Mouse (Mus musculus) heart, adult 9 months (tissue): ENCODE results near the gene Dctd.

Experiments used
- DNase-seq, 2 experiments: peaks; one replicate each; pipeline ENCODE4 v3.0.0; 2022; ENCODE audit warnings: low spot score in 2 of 2

Dctd gene

DNA sequence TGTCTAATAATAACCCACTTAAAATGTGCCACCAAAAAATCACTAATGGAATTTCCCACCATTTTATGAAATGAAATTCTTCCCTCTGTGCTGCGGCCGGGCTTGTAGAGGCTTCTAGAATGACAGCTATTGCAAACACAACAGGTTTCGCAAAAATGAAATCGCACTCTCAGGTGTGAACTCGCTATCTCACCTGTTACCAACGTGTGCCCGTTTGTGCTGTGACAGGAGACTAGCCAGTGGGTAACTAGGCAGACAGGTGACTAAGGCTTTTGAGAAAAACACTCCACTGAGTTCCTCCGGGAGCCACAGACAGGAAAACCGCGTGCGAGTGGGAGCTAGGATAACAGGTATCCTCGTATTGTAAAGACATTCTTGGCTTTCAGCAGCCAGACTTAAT is at the start of gene Dctd:
Gene Dctd (plus strand): TSS at position 301 of the 400 bp plus-strand sequence.
- DNase-seq = no peak

DNA sequence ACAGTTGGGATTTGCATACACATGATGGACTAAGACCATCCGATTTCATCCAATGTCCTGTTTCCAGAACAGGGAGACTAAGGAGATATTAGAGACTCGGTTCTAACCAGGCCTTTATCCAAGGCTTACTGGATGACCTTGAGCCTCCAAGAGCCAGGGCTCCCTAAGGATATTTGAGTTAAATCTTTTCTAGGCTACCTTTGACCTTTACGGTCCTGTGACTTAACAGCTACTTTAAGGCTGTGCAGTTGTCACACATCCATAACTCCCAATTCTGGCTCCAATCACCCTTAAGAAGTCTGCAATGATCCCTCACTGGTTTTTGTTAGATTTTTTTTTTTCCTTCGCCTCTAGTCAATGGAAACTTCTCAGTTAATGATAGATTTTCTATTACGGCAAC is 45.3 kb upstream of the Dctd start:
- DNase-seq = no peak

DNA sequence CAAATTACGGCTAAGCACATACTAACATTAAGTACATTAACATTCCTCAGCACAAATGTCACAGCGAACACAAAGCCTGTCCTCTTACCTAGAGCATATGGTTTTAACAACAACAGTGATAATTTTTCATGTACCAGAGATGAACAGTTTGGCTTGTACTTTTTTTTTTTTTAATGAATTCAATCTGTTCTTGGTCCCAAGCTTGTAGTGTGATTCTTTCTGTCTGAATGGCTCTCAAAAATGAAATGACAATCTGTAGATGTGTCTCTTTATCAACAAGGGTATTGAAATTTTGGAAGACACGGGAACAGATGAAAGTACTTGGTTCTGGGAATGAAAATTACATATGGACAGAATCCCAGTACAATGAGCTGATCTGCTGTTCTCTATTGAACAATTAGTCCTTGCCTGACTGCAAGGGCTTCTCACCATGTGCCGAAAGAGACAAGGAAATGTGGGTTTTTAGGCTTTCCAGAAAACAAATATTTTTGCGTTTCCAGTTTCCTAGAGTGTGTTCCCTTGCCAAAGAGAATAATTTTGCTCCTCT is 35.3 kb upstream of the Dctd start:
- DNase-seq = no peak

DNA sequence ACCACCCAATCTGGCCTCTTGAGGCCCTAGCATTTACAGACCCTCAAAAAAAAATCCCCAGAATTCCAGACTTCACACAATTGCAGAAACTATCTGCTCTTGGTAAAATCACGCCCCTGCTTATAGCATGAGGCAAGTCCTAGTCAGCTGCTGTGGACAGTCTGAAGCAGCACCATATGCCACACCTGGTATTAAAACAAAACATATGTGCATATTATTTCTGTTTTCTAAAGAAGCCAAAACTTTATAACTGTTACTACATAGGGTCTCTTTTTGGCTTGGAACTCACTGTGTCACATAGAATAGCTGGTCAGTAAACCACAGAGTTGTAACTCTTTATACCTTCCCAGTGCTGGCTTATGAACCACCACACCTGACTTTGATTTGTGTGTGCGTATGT is 24.7 kb upstream of the Dctd start:
- no peak for DNase-seq

DNA sequence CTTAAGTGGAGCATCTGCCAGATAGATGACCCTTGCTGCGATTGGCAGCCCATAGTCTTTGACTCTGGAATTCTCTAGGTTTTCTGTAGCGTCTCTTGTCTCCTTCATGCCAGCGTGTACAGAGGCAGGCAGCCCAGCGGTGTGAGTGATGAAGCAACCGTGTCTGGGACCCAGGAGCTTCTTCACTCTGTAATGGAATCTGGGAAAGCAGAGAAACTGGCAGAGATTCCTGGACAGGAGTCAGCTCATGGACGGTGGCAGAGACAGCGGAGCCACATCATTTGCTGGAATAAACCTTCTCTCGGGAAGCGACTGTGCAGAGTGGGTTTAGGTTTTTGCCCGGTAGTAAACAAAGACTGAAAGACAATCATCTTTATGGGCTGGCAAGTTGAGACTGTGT is 16.5 kb upstream of the Dctd start:
- no peak for DNase-seq

DNA sequence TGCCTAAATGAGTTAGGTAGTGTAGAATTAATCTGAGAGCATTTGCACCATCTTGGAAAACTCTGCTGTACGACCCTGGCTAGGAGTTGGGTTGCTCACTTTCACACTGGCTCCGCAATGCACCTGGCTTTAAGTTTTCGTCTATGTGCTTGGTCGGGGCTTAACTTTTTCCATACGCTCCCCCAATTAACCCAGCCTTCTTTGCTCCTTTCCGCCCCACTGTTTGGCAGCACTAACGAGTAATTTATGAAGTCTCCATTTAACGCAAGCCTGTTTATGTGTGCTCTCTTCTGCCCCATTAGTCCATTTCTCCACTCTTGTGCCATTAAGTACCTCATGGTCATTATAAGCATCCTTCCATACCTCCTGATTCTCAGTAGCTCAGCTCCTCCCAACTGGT is 8.2 kb upstream of the Dctd start:
- DNase-seq = no peak

DNA sequence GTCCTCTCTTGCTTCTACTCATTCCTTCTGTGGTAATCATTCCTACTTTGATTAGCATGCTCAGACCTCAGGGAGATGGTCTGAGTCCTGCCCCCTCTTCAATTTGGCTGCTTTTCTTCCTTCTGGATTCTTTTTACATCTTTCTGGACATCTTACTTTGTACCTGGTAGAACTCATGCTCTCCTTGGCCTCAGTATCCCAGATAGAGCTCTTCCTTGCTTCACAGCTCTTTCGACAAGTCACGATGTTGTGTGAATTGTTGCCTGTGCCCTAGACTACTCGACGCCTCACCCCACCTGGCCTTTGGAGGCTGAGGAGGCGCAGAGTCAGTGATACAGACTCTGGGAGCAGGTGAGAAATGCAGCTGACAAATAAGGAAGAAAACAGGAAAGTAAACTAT is 3.5 kb upstream of the Dctd start:
- no peak for DNase-seq

DNA sequence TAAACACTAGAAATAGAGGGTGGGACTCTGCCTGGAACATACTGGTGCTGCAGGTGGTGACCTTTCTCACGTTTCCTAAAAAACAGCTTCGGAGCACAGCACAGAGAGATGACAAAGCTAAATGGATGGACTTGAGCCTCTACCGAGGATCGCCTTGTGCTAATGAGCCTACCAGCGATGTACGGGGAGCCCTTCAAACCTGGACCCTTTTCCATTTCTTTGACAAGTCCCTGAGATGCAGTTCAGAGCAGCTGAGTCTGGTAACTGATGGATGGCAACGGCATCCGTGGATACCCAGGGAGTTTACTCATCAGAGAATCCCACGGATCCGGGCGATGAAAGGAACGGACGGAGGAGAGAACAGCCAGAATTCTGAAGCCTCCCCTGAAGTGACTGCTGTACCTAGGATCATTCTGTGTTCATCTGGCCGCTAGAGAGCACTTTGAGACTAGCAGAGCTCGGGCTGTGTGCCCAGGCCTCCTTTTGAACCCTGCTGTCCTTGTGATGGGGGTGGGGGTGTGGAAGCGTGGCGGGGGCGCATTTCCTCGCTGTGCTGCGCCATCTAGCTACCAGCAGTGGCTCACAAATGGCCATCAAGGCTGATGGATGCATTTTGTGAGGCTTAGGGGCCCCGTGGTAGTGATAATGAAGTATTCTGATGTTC is 1.6 kb upstream of the Dctd start:
- DNase-seq = peak; percentile 9 to 16

DNA sequence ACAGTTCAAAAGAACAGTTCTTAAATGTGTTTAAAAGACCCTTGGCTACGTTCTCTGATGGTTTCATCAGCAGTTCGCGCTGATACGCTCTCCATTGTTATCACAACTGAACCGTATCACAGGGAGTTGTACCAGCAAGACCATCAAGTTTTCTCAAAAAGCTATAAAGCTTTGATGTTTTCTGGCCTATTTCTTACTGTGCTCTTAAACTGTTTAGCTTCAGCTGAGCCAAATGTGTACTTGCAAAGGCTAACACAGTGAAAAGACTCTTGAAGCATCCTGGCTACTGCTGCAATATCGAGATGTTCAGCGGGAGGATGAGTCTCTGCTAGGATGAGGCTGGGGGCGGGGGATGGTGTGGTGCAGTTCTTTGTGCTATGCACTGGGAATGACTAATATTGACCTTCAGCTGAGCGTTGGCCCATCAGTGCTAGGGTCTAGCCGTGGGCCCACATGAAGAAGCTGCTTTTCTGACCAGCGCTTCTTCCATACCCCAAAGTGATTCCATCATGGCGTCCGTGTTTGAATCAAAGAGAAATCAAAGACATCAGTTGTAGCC is 732 bp upstream of the Dctd start:
- no peak for DNase-seq

DNA sequence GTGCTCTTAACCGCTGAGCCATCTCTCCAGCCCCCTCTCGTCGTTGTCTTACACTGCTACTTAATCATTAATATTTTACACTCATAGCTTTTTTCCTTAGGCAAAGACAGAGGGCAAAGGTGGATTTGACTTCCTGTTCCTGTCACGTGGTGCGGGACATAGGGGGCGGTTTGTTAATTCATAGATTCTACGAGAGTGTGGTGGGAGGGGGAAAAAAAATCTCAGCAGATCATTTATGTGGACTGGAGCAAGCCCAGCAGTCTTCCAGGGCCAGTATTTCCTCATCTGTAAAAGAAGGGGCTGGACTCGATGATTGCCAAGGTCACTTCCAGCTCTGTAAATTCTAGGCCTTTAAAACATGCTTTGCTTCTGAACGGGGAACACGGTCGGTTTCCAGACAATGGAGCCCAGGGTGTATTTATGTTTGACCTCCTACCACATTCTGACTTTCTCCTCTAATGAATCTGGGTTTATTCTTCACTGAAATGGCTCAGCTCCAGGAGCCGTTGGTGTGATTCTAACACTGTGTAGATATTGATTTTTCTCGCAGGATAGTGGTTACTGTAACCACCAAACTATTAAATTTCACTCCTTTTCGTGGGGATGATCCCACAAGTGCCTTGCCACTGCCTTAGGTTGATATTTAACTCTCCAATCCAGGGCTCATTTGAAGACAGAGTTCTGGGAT is 1.4 kb downstream of the Dctd start:
- DNase-seq = no peak

DNA sequence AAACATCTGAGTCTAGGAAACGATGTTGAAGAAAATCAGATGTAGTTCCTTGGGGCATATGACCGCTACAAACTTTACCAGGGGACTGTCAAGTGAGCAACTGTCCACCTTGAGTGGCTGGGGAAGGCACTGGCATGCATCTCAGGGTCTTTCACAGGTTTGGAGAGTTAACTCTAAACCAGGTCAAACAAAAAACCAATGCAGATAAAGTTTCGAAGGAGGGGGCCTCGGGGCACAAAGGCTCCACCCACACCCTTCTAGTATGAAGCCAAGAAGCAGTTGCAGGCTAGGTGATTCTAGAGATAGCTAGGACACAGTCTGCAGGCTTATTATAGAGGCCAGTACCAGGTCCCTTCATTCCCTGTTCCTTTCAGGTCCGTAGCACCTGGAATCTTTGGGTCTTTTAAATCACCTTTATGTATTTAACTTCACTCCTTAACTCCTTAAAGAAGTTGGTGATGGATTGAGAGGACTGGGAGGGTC is 10.5 kb downstream of the Dctd start:
- DNase-seq = no peak

DNA sequence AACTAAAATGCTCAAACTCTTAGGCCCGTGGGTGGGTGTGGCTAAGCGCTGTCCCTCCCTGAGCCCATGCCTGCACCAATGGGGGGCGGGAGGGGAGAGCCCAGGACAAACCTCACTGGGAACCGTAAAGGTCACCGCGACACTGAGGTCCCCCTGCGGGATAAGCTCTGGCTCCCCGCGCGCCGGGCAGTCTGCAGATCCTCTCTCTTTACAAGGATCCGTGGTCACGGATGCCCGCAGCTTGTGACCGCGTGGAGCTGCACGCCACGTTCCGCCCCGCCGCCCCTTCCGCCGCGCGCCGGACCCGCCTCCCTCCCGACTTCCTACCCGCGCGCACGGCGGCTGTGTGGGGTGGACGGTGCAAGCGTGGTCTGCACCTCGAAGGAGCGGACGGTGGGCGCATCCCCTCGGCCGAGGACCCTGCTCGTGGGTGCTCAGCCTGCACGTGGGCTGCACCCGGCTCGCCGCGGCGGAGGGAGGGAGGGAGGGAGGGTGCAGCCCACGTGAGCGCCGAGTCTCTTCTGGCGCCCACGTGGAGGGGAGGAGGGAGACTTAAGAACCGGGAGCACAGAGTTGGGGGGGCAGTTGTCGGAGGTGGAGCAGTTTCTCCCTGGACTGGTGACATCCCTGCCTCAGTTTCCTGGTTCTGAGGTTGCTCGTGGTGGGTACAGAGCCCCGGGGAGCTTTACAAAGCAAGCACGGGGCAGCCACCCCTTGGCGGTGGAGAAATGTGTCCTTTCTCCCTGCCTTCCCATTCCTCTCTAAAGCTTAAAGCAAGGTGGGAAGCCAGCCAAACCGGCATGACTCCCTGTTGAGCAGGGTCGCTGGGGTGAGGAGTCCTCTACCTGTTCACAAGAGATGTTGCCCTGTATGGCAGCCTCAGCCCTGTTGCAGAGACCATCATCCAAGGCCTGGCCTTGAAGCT is 11.2 kb downstream of the Dctd start:
- DNase-seq = peak; percentile 14 to 35

DNA sequence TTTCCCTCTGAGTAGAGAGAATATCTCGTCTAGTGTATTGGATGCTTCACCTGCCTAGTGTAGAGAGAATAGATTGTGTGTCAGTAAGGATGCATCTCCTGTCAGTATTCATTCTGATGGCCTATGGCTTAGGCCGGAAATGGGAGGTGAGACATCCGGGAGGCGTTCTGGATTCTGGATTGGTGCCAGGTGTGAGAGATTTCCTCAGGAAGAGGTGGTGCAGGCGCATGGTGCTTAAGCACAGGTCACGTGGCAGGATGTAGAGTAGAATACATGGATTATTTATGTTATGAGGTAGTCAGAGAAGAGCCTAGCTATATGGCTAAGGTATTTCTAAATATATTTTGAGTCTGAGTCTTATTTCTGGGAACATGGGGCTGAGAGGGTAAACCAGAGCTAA is 15.7 kb downstream of the Dctd start:
- peak; percentile 13 to 14 for DNase-seq

DNA sequence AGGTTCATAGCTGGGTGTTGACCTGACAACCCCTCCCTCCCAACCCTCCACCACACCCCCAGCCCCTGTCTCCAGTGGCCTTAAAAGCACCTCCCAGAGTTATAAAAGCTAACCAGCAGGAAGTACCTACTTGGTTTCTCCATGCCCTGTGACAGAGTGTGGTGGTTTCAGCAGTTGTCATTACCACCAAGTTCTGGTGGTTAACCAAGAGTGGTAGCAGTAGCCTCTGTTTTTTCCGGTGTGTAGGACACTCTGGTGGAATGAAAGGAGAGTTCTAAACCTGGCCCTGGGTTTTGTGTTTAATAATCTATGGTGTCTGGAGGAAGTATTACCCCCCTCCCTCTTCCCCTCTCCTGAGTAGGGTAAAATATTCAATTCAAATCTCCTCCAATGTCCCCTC is 24.1 kb downstream of the Dctd start:
- DNase-seq = no peak

DNA sequence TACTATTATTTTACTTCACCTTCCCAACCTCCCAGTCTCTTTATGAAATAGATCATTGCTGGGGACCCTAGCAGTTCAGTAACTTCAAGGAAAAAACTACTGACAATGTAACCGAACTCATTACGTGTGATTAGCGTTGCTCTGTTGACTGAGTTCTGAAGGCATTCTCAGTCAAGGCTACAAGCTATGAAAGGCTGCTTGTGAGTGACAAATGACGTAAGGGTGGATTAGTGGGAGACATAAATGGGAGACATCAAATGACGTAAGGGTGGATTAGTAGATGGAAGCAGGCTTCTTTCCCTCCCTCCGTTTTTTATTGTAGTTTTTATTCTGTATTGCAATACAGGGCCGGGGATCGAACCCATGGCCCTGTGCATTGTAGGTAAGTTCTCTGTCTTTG is 26.0 kb downstream of the Dctd start:
- no peak for DNase-seq

DNA sequence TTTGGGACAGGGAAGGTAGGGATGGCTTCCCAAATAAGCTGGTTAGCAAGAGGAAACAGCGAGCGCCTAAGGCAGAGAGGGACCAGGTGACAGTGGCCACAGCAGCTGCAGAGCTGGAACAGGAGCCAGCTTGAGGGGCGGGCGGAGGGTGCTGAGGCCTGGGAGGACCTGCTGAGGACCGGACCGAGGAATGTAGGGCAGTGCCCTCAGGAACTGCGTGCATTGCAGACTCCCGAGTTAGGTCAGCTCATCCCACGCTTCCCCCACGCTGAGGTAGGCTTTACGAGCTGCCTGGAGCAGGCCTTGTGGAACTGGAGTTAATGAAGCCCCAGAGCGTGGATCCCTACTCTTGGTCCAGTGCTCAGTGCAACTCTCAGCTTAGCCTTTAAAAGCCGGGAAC is 28.1 kb downstream of the Dctd start:
- DNase-seq = no peak

DNA sequence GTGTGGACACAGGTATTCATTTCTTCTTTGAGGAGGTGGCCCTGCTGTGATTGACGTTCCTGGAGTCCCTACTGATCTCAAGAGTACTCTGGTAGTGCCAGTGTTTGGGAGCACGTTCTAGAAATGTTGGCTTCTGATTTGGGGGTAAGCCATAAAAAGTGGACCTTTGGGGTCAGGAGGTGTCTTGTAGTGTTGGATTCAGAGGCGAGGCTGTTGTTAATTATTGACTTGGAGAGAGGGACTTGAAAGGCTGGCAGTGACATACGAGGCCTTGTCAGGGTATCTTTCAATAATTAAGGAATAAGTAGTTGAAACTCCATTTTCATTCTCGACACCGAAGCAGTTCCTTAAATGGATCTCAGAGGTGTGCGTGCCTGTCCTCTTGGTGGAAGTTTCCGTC is 31.4 kb downstream of the Dctd start:
- no peak for DNase-seq

DNA sequence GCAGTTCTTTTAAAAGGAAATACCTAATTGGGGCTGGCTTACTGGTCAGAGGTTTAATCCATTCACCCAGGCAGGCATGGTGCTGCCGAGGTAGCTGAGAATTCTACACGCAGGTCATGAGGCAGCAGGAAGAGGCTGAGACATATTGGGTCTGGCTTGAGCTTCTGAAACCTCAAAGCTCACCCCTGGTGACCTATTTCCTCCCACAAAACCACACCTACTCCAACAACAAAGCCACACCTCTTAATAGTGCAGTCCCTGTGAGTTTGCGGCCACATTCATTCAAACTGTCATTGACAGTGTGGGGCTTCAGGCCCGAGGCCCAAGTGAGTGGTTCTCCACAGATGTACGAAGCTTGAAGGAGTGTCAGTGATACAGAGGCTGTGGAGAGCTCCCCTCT is 34.4 kb downstream of the Dctd start:
- no peak for DNase-seq

DNA sequence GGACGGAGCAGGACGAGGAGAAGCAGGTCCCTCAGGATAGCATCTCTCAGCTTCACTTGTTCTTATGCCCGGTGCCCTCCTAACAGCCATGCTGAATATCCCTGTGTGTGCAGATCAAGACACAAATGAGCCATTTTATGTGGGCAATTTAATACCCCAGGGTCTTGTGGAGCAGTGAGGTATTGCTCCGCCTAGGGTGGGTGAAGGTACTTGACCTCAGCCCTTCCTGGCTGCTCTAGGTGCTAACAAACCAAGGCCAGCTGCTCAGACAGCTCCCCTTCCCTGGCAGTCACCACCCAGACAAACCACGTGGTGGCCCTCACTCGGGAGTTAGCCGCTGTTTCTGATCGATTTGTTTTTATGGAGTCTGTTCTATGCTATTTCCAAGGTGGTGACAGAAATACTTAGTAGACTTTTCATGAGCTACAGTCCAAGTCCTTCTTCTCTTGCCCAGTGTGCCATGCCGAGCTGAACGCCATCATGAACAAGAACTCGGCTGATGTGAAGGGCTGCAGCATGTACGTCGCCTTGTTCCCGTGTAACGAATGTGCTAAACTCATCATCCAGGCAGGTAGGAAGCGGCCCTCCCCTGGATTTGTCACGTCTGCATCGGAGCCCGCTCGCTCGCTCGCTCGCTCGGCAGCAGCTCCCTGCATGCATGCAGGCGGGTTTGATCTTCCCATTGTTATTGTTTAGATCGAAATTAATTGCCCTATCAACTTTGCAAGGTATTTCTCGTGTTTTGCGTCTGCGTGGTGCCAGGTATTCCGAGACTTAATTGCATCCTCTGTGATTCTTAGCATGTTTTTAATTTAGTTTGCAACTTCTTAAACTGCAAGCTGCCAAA is 38.1 kb downstream of the Dctd start:
- DNase-seq = no peak

DNA sequence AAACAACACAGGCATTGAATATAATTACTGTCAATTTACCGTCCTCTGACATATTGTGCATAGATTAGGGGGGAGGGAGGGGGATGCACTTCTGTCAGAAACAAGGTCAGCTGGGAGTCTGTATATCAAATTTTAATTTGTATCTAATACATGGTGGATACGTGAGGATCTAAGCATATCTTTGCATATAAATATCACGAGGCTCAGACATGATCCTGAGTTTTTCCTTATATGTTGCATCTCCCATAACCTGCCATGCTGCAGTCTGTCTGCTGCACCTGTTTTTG is 38.7 kb downstream of the Dctd start:
- no peak for DNase-seq

DNA sequence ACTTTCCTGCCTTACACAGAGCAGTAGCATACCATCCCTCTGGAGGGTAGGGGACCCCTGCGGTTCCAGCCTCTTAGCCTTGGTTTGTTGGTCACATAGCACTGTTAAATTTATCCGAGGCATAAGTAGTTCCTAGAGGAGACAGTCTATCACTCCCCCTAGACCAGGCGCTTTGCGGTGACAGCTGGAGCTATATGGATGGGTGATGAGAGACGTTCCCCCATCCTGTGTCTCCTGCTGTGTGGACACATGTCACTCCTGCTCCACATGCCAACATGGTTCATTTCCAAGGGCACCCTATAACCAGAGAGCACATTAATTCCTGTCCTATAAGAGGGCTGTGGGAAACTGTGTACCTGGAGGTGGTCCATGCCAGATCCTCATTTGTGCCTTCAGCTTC is 42.1 kb downstream of the Dctd start:
- no peak for DNase-seq
